Mouse (Mus musculus) inflammation-experienced regulatory T-cells (primary cell): Measurements from ENCODE around the gene Ankdd1b. TPM values are rescaled to one million over a fixed set of nuclear protein-coding genes. Genes with fewer than 3 reads are reported as not detected.

ENCODE experiments used
- polyA plus RNA-seq, 2 experiments: library from polyadenylated mRNA; unstranded; fragments of 100-300 nt; shearing (Covaris generic); gene quantifications; one replicate each; pipeline ENCODE4 v1.2.1; 2017

Ankdd1b gene
- not detected for polyA plus RNA-seq

DNA sequence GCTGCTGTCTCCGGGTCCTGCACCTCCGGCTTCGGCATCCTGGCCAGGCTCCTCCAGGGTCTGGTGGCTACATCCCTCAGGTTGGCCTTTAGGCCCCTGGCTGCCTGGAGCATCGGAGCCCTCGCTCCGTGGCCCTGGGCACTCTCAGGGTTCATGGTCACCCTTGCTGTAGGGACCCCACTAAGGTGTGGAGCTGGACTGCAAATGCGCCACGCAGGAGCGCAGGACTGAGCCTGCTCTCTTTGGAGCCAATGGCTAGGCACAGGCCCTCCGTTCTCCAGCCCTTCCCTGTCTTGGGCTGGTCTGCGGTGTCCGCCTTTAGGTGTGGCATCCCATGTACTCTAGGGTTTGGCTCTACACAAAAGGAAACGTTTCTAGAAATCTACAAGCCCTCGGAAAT is at the start of gene Ankdd1b:
TSS of gene Ankdd1b (minus strand) at position 242 of the 400 bp plus-strand sequence.

DNA sequence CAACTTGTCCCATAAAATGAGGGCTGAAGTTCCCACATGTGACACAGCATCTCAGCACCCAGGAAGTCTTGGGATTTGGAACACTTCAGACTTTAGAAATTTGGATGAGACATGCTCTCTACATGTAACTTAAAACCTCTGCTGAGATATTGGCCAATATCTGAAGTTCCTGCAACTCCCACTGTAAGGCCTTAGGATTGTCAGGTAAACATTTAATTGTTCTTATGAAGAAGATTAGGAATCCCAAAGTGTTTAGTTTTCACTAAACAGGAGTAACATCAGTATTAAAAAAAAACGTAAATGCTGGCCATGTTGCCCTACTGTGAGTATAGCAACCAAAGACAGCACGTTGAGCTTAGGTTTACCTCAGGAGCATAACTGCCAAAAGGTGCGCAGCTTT is 19.4 kb upstream of the Ankdd1b start, which contains the start of gene Gm17622:
TSS of gene Gm17622 (plus strand) at position 301 of the 400 bp plus-strand sequence.

DNA sequence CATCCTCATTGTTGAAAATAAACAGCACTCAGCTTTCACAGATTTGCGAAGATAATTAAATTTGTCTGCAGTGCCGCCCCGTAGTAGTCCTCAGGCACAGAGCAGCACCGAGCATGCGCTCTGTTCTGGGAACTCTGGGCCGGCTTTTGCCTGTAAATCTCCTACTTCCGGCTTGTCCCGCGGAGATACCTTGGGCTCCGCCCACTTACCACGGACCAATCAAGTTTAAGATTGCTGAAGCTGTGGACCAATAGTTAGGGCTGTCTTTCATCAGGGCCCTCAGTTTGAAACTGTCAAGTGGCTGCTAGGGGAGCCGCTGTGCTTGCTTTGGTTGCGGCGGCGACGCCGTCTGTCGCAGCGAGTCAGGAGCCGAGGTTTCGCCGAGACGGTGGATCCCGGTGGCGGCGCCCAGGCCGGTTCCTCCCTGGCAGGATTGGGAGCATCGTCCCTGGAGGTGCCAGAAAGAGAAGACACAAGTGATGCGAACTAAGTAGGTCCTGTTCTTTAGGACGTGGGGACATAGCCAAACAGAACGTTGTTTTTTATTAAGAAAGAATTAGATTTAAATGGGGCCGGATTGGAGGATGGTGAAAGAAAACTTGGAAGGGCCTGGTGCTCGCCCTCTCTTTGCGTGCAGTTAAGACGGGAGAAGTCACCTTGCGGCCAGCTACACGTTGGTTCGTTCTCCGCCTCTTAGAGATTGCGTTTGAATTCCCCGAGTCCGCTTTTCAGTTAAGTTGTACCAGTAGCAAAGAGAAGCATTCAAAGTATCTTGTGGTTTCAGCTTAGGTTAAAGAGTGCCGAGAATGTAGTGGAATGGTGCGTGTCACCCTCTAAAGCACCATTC is 82.7 kb downstream of the Ankdd1b start, which contains the start of gene Poc5:
TSS of gene Poc5 (plus strand) at position 253 of the 847 bp plus-strand sequence.

Other genes with a start within 250 kb of the Ankdd1b start
- 10 to 100 TPM; 19.6 to 28.1 TPM for gene Poc5, start 82.9 kb downstream of the Ankdd1b start, polyA plus RNA-seq
- gene Gm17622, start 19.5 kb upstream of the Ankdd1b start, polyA plus RNA-seq = not detected
- gene Polk, start 71.4 kb upstream of the Ankdd1b start, polyA plus RNA-seq = 10 to 100 TPM; 19.1 to 19.4 TPM
- 10 to 100 TPM; 26.3 to 28.7 TPM for gene Col4a3bp, start 71.4 kb upstream of the Ankdd1b start, polyA plus RNA-seq
- 10 to 100 TPM; 54.8 to 68.3 TPM for gene Hmgcr, start 199.7 kb upstream of the Ankdd1b start, polyA plus RNA-seq